Mouse (Mus musculus) ovary, postnatal 10 days (tissue): ENCODE data around the gene Spock1.

Source experiments
- DNase-seq: peaks from one replicate; pipeline ENCODE4 v3.0.0; 2022; ENCODE audit warnings: low spot score

The Spock1 gene

DNA sequence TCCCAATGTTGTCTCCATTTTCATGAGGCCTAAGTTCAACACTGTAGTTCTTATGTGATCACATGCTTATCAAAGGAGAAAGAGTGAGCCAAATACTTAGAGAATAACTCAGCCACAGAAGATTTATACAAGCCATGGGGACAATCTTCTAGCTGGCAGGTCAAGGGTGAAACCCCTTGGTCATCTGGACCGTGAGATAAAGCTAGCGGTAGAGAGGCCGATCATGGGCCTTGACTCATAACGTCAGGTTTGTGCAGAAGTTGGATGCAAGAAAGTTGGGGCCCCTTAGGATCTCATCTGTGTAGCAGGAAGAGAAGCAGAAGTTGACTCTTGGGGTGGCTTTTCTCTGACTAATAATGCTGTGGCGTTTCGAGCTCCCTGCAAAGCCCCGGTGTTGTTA lies 253.8 kb downstream of the Spock1 start:
- no peak for DNase-seq

DNA sequence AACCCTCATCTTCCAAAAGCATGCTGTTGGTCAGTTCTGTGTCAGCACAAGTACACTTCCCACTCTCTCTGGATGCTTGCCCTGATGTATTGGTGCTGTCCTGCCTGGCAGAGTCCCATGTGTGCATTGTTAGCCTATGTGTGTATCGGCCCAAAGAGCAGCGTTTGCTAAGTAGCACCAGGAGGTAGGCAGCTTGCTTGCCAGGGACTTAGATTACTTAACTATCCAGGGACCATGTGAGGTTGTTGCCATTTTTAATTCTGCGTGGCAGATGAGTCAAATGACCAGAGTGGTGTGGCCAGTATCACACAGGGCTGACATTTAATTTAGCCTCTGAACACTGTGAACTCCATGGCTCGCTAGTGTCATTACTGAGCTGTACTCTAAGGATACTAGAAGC lies 256.9 kb downstream of the Spock1 start:
- DNase-seq: no peak

DNA sequence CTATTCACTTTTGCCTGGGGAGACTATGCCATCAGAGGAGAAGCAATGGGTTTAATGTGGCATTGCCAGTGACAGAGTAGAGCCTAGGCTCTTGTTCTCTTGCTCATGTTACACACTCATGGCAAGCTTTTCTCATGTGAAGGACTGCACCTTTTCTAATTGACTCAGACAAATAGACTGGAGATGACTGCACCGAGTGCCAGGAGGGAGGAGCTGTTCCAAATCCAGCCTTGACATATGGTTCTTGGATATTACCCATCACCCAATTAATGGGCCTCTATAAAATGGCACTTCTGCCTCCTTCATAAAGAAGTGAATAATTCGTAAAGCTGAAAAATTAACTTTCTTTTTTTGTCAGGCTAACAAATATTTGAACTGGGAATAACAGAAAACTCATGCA lies 259.3 kb downstream of the Spock1 start:
- DNase-seq: no peak

DNA sequence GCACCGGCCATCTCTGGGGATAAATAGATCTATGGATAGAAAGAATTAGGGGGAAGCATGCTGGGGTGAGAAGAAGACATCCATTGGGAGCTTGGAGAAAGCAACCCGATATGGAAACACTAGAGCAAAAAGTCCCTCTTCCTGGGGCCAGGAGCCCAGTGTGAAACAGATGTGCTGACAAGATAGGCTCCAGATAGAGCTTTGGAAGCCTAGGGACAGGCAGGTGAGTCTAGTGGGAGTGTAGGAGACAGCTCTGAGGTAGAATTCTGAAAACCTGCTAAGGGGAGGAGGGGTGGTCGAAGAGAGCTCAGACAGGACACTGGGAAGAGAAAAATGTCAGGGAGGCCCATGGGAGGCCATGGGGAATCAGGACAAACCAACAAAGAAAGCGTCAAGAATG lies 260.7 kb downstream of the Spock1 start:
- no peak for DNase-seq

DNA sequence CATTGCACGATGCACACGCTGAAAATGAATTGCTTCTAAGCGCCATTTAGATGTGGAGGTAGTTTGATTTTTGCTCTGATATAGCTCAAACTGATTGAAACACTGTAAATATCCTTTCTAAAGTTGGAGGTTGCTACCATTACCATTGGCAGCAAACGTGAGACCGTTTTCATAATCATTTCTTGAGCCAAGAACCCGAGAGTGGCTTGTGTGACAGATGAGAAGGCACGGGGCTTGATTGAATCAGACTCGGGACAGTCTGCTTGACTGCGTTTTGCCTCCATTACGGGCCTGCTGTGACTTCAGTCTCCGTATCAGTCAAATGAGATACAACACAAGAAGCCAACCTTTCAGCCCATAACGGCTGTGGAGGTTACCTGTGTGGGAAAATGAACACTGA lies 265.1 kb downstream of the Spock1 start:
- no peak for DNase-seq

GRCm38 (mm10) chr13:57641649-57642048 lies 266.5 kb downstream of the Spock1 start:
- no peak for DNase-seq

DNA sequence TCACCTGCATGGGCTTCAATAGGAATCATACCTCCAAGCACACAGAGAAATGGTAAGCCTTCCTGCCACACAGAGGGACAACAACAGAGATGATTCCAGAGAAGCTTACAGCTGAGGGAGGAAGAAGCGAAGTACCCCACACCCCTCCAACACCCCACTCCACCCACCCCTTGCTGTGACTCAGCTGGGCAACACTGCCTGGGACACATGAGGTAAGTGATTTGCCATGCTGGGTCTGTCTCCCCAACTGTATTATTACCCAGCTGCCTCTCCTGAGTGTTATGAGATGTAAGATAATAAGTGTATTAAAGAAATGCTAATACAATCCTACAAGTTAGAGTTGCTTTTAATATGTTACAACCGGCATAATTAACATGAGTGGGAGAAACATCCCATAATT lies 267.2 kb downstream of the Spock1 start:
- DNase-seq: no peak

GRCm38 (mm10) chr13:57638820-57639219 lies 269.3 kb downstream of the Spock1 start:
- DNase-seq: no peak

- no peak for DNase-seq
Measured at GRCm38 (mm10) chr13:57637606-57638132, 270.5 kb downstream of the Spock1 start.

- no peak for DNase-seq
Measured at GRCm38 (mm10) chr13:57637080-57637572, 271.0 kb downstream of the Spock1 start.

DNA sequence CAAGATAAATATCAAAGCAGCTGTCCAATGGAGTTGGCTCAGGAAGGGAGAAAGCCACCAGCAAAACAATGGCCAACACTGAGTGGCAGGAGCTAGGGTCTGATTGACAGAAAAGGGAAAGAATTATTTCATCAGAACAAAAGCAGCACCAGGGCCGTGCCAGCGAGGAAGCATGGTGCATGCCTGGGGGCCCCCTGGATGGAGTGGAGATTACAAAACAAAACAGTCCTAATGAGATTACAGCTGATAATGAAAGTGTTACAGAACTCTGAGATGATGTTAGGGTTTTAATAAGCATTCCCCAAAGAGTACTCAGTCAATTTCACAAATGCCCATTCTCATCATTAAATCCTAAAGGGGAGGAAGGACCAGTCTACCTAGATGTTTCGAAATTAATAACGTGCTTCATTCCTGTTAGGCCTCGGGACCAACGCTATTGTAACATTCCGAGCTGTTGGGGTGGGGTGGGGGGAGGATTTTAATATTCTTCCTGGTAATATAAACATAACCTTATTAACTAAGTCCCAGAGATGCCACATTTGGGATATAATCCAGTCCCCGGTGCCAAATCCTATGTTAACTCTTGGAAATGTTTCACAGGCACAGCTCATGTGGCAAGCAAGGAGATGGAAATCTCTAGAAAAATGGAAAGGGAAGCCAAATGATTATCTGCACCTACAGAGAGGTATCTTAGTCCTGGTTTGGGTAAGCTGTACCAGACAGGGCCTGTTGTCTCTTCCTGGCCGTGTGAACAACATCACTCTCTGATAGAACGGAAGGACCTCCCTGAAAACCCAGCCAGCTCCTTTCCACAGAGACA lies 271.7 kb downstream of the Spock1 start:
- DNase-seq: no peak

DNA sequence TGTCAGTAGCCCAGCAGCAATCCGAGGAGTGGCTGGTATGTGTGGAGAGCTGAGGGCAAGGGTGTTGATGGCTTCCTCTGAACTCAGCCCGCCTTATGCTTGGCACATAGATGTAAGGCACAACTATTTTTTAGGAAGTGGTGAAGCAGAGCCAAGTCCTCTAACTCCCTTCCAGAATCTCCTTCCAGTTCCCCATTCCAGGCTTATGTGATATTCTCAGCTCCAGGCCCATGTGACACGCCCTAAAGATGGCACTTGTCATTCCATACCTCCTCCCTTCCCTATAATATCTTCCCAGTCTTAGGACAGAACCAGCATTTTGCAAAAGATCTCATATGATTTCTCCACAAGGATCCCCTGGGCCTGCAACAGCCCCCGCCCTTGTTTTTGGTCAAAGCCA lies 277.6 kb downstream of the Spock1 start:
- DNase-seq: no peak

GRCm38 (mm10) chr13:57628218-57628617 lies 279.9 kb downstream of the Spock1 start:
- DNase-seq: no peak

DNA sequence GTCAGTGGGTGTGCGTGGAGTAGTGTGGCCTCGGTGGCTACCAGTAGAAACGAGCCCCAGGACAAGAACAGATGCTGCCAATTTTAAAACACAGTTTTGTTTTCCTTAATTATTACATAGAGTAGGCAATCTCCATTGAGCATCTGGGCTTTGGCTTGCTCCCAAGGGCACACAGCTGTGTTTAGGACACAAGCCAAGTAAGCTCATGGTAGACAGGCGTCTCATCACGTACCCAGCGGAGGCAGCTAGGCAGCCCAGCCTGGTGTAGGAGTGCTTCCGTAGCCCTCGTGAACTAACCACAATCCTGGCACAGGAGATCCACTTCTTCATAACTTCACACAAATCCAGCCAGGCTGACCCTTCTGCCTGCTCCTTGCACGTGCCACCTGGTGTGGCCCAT lies 281.7 kb downstream of the Spock1 start:
- DNase-seq: no peak

- no peak for DNase-seq
Measured at GRCm38 (mm10) chr13:57623909-57624481, 284.1 kb downstream of the Spock1 start.

DNA sequence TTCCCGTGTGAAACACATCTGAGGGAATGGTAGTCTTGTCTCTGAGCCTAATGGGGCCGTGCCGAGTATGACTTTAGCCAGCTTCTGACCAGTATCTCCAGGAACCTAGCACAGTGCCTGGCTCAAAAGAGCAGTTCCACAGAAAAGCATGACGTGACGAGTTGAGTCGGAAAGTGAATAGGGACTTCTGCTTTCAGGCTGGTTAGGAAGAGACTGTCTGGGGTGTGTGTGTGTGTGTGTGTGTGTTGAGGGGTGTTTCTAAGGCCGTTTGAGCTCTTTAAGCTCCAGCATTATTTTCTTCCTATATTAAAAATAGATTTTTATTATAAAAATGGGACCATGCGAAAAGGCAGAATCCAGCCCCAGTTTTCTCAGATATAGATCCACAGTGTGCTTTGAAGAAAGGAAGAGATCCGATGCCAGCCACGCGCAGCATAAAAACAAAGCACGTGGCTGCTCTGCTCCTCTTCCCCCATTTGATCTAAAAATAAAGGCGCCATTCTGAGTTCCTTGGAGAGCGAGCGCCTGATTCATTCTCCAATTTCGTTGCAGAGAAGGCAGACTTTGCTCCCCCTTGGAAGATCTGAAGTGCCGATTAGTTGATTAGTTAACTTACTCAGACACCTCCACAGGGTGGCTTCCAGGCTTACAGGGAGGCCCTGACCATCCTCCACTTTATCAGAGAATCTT lies 288.9 kb downstream of the Spock1 start:
- DNase-seq: no peak

- no peak for DNase-seq
Measured at GRCm38 (mm10) chr13:57611326-57612171, 296.6 kb downstream of the Spock1 start.

DNA sequence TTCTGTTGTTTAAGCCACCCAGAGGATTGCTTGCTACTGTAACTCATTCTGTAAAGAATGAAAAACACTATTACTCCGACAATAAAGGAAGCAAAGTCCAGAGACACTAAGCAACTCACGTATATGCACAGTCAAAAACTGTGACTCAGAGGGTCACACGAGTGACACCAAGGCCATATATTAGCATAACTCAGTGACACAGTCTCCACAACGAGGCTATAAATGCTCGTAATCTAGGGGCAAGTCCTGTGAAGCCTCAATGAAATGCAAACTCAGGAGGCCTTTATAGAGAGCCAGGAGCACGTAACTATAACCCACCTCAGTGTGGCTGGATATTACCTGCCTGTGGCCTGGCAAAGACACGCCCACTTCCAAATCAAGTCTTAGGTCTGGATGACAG lies 298.2 kb downstream of the Spock1 start:
- no peak for DNase-seq

DNA sequence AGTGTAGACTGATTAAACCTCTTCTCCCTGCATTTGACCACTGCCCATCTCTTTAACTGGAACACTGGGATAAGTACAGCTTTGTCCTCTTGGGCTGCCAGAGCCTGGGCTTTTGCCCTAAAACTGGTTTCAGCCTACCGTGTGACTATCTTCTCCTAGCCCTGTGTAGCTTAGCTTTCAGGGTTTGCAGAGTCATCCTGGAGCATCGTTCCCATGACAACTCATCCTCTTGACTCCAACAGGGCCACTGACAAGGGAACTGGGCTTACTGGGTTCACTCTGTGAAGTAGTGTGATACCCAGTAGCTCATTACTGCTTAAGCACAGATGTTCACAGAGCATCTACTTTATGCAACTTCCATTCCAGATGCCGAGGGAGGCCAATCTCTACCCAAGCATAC lies 303.7 kb downstream of the Spock1 start:
- DNase-seq: no peak

DNA sequence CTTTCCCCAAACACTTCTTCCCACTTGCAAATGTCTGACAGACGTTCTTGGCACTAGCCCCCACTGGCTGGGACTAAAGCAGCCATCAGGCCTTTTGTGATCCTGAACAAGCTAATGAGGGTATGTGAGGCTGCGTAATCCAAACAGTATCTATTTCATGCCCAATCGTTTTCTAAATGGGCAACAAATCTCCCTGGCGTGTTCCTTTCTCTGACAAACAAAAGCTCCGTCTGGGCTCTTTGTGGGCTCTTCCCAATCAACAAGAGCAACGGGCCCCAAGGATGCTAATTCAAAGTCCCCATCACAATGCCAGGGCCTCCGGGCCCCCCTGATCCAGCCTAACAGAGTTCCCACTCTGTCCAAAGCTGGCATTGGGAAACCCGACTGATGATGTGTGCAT lies 304.9 kb downstream of the Spock1 start:
- DNase-seq: no peak

- DNase-seq: no peak
Measured at GRCm38 (mm10) chr13:57595761-57596051, 312.4 kb downstream of the Spock1 start.
